Mouse (Mus musculus) megakaryocyte, embryonic 14.5 days (primary cell): ENCODE measurements around the gene Hook2.

ENCODE experiments used
- FLI1 ChIP-seq: IDR thresholded peaks from 2 replicates; pipeline ENCODE4 v1.6.1; 2012; ENCODE audit warnings: low read length, inconsistent platforms, mixed read lengths
- GATA1 ChIP-seq: IDR thresholded peaks from 3 replicates; pipeline ENCODE4 v1.6.1; 2012; ENCODE audit warnings: mixed read lengths, low read length, inconsistent platforms, borderline replicate concordance

GRCm38 (mm10) chr8:84963952-84964351, 26.5 kb upstream of the Hook2 start:
- TF ChIP-seq GATA1 (no peak), FLI1 (no peak)
